Mouse (Mus musculus) gastrocnemius, postnatal 14 days (tissue): ENCODE measurements around the gene Osbpl2. TPM values are rescaled to one million over a fixed set of nuclear protein-coding genes. Genes with fewer than 3 reads are reported as not detected.

Source experiments
- DNase-seq: peaks from one replicate; pipeline ENCODE4 v3.0.0; 2021; ENCODE audit warnings: mixed read lengths
- intact Hi-C: fragments of 180-260 bp; cut with DNase I; formaldehyde crosslinking; loops from one replicate; pipeline ENCODE4 v1.15.1; 2025; ENCODE audit warnings: low total_unique reads
- total RNA-seq, 2 experiments: library from RNA; stranded (reverse); gene quantifications; 2 replicates each; pipeline ENCODE4 v1.2.3; 2021

Gene Osbpl2
- total RNA-seq, 2 experiments from 2014 or later = 15.8 to 17.2 TPM

- intact Hi-C loops = loop anchor here (5.0 kb wide), 1 partner anchor 63 kb away; no protein-coding TSS in a partner anchor
Observed at GRCm38 (mm10) chr2:180184011-180184751, 65.1 kb downstream of the Osbpl2 start.

DNA sequence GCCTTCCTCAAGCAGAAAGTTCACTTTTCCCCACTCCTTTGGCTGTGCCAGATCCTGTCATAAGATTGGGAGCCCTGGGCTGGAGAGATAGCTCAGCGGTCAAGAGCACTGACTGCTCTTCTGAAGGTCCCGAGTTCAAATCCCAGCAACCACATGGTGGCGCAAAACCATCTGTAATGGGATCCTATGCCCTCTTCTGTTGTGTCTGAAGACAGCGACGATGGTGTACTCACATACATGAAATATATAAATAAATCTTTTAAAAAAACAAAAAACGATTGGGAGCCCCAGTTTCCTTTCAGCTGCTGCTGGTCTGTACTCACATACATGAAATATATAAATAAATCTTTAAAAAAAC lies 65.6 kb downstream of the Osbpl2 start:
- no peak for DNase-seq
- intact Hi-C loops = loop anchor here (5.0 kb wide), 1 partner anchor 63 kb away; no protein-coding TSS in a partner anchor

More at GRCm38 (mm10) chr2:180184011-180184751, 65.1 kb downstream of the Osbpl2 start:
- peak; percentile 48 for DNase-seq

DNA sequence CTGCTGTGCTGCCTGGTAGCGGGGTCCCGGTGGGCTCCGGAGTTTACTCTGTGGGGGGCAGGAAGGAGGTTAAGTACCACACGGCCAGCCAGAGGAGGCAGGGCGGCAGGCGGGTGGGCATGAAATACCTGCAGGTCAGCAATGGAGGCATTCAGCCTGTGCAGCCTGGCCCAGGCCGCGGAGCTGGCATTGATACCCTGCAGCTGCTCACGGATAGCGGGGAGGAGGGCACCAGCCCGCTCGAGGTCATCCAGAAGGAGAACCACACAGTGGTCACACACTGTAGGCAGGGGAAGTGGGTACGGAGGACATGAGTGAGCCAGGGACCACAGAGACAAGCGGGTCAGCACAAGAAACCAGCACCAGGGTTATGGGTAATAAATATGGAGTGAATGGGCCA lies 66.6 kb downstream of the Osbpl2 start:
- intact Hi-C loops = no loop called here
- DNase-seq = peak; percentile 75

DNA sequence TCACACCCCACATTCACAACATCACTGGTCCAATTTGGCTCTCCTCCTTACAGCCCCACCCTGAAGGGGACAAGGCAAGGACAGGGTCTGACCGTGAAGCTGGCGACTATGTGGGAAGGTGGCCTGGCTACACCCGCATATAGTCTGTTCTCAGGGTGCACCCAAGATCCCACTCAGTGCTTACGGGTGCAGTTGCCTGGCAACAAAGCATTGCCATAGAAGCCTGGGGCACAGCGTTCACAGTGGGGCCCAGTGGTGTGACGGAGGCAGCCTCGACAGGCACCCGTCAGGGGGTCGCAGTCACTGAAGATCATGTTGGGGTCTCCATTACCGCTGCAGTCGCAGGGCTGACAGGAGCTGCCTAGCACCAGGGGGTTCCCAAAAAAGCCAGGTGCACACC lies 68.3 kb downstream of the Osbpl2 start:
- intact Hi-C loops = no loop called here
- no peak for DNase-seq

DNA sequence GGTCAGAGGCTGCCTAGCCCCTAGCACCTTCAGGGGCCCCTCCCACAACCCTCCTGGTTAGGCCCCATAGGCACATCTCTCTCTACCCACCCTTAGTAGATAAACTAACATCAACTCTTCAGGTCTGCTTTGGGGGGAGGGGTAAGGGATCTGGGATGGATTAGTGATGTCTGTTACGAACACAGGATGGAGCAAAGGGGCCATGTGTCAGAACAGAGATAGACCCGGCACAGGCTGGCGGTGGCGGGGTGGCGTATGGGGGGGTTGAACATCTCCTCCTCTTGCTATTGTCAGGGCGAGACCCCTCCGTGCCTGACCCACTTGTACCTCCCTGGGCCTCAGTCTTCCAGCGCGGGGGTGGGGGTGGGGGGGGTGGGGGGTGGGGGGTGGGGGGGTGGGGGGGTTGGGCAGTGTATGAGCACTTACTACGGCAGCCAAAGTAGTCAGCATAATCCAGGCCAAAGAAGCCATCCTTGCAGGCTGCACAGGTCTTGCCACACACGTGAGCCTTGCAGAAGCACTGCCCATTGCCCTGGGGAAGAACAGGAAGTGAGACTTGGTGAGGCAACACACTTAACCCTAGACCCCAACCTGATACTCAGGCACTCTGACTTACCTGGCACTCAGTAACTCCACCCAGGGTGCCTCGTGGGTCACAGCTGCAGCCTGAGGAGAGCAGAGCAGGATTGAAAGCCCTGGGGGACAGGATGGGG lies 77.7 kb downstream of the Osbpl2 start:
- intact Hi-C loops = no loop called here
- DNase-seq = no peak

- intact Hi-C loops = no loop called here
- no peak for DNase-seq
Observed at GRCm38 (mm10) chr2:180197323-180198037, 78.4 kb downstream of the Osbpl2 start.

DNA sequence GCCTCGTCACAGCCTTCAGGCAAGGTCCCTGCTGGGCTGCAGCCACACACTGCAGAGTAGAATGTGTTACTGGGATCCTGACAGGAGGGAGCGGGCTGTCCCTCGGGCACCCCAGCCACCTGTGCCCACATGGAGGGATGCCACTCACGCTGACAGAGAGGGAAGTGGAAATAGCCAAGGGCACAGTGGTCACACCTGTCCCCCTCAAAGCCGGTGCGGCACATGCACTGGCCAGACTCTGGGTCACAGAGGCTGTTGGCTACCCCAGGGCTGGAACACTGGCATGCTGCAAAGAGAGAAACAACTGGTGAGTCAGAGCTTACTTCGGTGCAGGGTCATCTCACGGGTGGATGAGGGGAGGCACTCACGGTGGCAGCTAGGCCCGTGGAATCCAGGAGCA lies 79.7 kb downstream of the Osbpl2 start:
- peak; percentile 53 for DNase-seq
- intact Hi-C loops = no loop called here

DNA sequence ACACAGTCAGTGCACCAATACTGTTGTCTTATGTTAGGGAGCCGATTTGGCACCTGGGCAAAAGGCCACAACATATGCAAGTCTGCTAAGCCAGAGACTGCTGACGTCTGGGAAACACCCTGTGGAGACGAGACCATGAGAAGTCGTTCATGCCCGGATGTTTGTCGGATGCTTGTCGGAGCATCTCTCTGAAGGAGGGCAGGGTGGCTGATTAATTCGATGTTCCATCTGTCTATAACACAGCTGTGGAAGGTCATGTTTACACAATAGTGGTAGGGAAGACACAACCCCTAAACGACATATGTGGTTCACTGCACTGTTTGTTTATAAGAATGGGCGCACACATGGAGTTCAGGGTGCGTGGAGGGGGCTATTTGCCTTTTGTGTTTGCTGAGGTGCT lies 81.6 kb downstream of the Osbpl2 start:
- intact Hi-C loops = no loop called here
- no peak for DNase-seq

- no peak for DNase-seq
- intact Hi-C loops = no loop called here
Observed at GRCm38 (mm10) chr2:180201303-180201702, 82.2 kb downstream of the Osbpl2 start.

GRCm38 (mm10) chr2:180202263-180202662 lies 83.2 kb downstream of the Osbpl2 start:
- intact Hi-C loops = no loop called here

DNA sequence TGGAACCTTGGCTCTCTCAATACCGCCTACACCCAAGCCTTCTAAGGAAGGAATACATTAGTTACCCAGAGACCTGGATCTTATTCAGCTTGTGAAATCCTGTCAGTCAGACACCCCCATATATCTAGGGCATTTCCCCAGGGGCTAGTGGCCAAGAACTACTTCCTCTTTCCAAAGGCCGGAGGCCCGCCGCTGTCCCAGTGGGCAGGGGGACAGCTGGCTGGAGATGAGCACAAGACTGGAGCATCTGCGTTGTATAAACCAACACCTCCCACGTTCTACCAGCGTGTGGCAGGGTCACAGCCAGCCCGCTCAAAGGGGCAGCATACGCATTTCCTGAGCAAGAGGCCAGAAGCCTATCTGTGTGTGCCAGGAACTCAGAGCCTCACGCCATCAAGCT lies 83.7 kb downstream of the Osbpl2 start:
- DNase-seq = no peak
- intact Hi-C loops = no loop called here

More at GRCm38 (mm10) chr2:180202263-180202662, 83.2 kb downstream of the Osbpl2 start:
- DNase-seq = no peak

DNA sequence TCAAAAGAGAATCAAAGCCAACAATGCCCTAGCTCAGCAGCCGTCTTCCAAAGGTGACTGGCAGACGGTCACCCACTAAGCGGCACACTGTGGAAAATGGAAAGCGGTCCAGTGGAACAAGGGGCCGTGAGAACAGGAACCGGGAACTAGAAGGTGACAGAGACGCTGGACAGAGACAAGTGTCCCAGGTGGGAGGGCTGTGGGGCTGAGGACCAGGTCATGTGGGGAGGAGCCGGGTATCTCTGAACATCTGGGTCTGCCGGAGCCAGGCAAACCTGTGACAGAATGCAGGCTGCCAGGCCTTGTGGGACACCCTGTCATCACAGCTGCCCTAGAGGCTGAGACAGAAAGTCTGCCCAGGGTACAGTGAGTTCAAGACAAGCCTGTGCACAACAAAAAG lies 85.4 kb downstream of the Osbpl2 start:
- intact Hi-C loops = no loop called here
- DNase-seq = no peak

- intact Hi-C loops = no loop called here
- DNase-seq = no peak
Observed at GRCm38 (mm10) chr2:180205083-180205955, 86.2 kb downstream of the Osbpl2 start.

- intact Hi-C loops = no loop called here
- DNase-seq = no peak
Observed at GRCm38 (mm10) chr2:180205956-180206280, 86.8 kb downstream of the Osbpl2 start.

DNA sequence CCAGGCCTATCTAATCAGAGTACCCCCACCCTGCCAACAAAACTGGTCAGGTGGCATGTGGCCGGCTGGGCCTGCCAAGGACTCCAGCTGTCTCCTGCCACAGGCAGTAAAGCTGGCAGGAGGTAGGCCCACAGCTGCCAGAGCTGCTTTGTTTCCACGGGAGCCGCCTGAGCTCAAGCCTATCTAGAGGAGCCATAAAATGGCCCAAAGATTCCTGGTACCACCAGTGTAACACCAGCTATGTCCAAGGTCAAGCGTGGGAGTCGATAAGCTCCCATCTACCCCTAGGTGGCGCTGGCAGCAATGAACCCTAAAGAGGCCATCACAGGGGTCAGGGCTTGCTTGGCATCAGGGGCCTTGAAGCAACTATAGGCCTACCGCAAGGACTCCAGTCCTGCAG lies 88.7 kb downstream of the Osbpl2 start:
- intact Hi-C loops = no loop called here
- DNase-seq = peak; percentile 78

GRCm38 (mm10) chr2:180208976-180209375 lies 89.9 kb downstream of the Osbpl2 start:
- DNase-seq = no peak
- intact Hi-C loops = no loop called here

DNA sequence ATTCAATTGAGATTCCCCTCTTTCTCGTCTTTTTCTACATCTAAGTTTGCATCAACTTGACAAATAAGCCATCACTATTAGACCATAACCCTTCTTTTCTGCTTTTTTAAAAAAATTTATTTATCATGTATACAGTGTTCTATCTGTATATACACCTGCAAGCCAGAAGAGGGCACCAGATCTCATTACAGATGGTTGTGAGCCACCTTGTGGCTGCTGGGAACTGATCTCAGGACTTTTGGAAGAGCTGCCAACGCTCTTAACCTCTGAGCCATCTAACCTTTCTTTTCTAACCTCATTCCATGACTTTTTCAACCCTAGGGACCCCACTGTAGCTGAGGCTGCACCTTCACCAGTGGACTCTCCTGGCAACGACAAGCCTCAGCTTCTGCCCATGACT lies 93.1 kb downstream of the Osbpl2 start:
- no peak for DNase-seq
- intact Hi-C loops = loop anchor here (5.0 kb wide), 1 partner anchor 35 kb away; no protein-coding TSS in a partner anchor
